7 mouse cellular contexts compared by ENCODE assay signal in the genomic region with DNA sequence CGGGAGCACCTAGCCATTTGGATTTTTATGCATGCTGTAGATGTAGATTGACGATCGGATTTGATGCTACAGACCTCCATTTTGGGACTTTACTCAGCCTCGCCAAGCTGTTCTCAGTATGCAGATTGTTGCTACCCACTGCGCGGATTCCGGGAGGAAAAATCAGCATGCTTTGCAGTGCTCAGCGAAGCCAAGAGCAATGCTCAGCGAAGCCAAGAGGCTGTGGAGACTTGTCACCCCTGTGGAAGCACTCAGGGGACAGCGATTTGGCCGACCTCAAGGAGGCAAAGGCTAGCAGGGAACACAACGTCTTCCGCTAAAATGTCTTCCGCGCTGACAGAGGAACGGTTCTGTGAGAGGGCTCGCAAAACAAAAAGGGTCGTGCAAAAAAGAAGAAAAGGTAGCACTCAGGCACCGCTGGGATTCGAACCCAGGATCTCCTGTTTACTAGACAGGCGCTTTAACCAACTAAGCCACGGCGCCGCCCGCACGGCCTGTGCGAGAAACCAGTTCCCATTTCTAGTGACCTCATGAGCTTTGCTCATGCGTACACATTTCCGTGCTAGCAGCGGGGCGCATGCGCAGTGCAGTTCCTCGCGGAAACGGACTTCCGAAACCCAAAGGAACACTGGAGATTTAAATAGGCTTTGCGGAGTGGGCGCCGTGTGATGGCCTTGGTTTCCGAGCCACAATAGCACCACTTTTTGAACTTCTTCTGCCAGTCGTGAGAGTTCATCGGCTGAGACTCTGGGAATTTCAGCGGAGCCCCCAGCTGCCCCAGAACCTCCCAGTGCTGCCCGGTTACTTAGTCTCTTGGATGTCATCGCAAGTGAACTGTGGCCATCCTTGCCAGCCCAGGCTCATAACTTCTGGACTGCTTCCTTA. TPM values are rescaled to one million over a fixed set of nuclear protein-coding genes. Genes with fewer than 3 reads are reported as not detected.
DNase-seq lines count a peak whose midpoint lies in the region; ATAC-seq lines count a peak whose summit lies in the region.

No protein-coding gene starts in this region.

- H3K9ac ChIP-seq in embryonic facial prominence, embryonic 12.5 days: peak overlapping the region; percentile 45
- H3K9ac ChIP-seq in limb, embryonic 11.5 days (ENCODE audit: low read length): peak overlapping the region; percentile 78
- peak overlapping the region; percentile 58 for H3K9ac ChIP-seq in midbrain, embryonic 14.5 days (replicated peaks; ENCODE audit: low read length)

- peak; percentile 88 for ATAC-seq in embryonic facial prominence, embryonic 12.5 days (ENCODE audit: insufficient number of reproducible peaks, insufficient read depth, low FRiP score, low TSS enrichment)
- peak; percentile 94 for ATAC-seq in limb, embryonic 11.5 days (ENCODE audit: insufficient number of reproducible peaks, low FRiP score, low TSS enrichment, low read depth)
- peak; percentile 95 for ATAC-seq in midbrain, embryonic 14.5 days (ENCODE audit: low FRiP score, low TSS enrichment)

- H3K9me3 ChIP-seq in embryonic facial prominence, embryonic 12.5 days: no peaks in the 10 kb centered on the region
- no peaks in the 10 kb centered on the region for H3K9me3 ChIP-seq in limb, embryonic 11.5 days (ENCODE audit: control insufficient read depth, low read length)
- no peaks in the 10 kb centered on the region for H3K9me3 ChIP-seq in midbrain, embryonic 14.5 days (ENCODE audit: control insufficient read depth, low read length)

- H3K27me3 ChIP-seq in embryonic facial prominence, embryonic 12.5 days: no peaks in the 10 kb centered on the region
- H3K27me3 ChIP-seq in limb, embryonic 11.5 days (ENCODE audit: control insufficient read depth, insufficient read depth, low read length): no peaks in the 10 kb centered on the region
- H3K27me3 ChIP-seq in midbrain, embryonic 14.5 days (ENCODE audit: control insufficient read depth, insufficient read depth, low read length): no peaks in the 10 kb centered on the region

- DNase-seq in adrenal gland, postnatal 25 days: peak; percentile 97
- peak; percentile 99 for DNase-seq in heart, adult 11 months
- DNase-seq in kidney, adult 18-20 months: peak; percentile 99
- DNase-seq in limb, embryonic 11.5 days (ENCODE audit: low spot score): peak; percentile 100
- DNase-seq in midbrain, embryonic 14.5 days: peak; percentile 100
- peak; percentile 92 to 93 for DNase-seq in spleen, adult 18-20 months

- WGBS in embryonic facial prominence, embryonic 12.5 days: under 1% methylated on average over 45 of the region's 45 CpGs
- 0% methylated on average over 45 of the region's 45 CpGs for WGBS in limb, embryonic 11.5 days
- WGBS in midbrain, embryonic 14.5 days: under 1% methylated on average over 45 of the region's 45 CpGs

- H3K4me3 ChIP-seq in embryonic facial prominence, embryonic 12.5 days: peak overlapping the region; percentile 54
- peak overlapping the region; percentile 56 for H3K4me3 ChIP-seq in limb, embryonic 11.5 days (ENCODE audit: low read depth, low read length)
- peak overlapping the region; percentile 53 for H3K4me3 ChIP-seq in midbrain, embryonic 14.5 days (replicated peaks; ENCODE audit: low read depth, low read length)

- H3K4me1 ChIP-seq in embryonic facial prominence, embryonic 12.5 days: no peaks in the 10 kb centered on the region
- H3K4me1 ChIP-seq in limb, embryonic 11.5 days (ENCODE audit: control insufficient read depth, insufficient read depth, low read length): no peaks in the 10 kb centered on the region
- no peaks in the 10 kb centered on the region for H3K4me1 ChIP-seq in midbrain, embryonic 14.5 days (ENCODE audit: control insufficient read depth, insufficient read depth, low read length)

- H3K4me2 ChIP-seq in embryonic facial prominence, embryonic 12.5 days (replicated peaks): peak overlapping the region; percentile 52
- H3K4me2 ChIP-seq in limb, embryonic 11.5 days (ENCODE audit: low read depth, severe bottlenecking): peak overlapping the region; percentile 46
- peak overlapping the region; percentile 60 for H3K4me2 ChIP-seq in midbrain, embryonic 14.5 days (ENCODE audit: low read length)

- H3K36me3 ChIP-seq in embryonic facial prominence, embryonic 12.5 days: no peaks in the 10 kb centered on the region
- no peaks in the 10 kb centered on the region for H3K36me3 ChIP-seq in limb, embryonic 11.5 days (ENCODE audit: control insufficient read depth, insufficient read depth, low read length)
- no peaks in the 10 kb centered on the region for H3K36me3 ChIP-seq in midbrain, embryonic 14.5 days (ENCODE audit: control insufficient read depth, insufficient read depth, low read length)

- H3K27ac ChIP-seq in embryonic facial prominence, embryonic 12.5 days: peak overlapping the region; percentile 91
- H3K27ac ChIP-seq in limb, embryonic 11.5 days (replicated peaks; ENCODE audit: low read depth, low read length): peak overlapping the region; percentile 79
- peak overlapping the region; percentile 95 for H3K27ac ChIP-seq in midbrain, embryonic 14.5 days (replicated peaks; ENCODE audit: low read depth, low read length)

RNA-seq across cellular contexts. Expression of a gene that starts 19.3 kb away (rescaled TPM):
- 15.7 and 20.2 TPM in 2 replicates for total RNA-seq in adrenal gland, postnatal 25 days (2021)
- 10.5 and 11.9 TPM in 2 replicates for polyA plus RNA-seq in embryonic facial prominence, embryonic 12.5 days (2016; fragmentation: Nextera tagmentation; extraction: Ambion mirVana)
- polyA plus RNA-seq in limb, embryonic 11.5 days (2014; fragmentation: Nextera tagmentation; extraction: Ambion mirVana): 8.2 and 9.8 TPM in 2 replicates
- 33.3 and 35.8 TPM in 2 replicates for polyA plus RNA-seq in midbrain, embryonic 14.5 days (2014; fragmentation: Nextera tagmentation; extraction: Ambion mirVana)

RNA-seq across cellular contexts. Expression of a gene that starts 48.4 kb away (rescaled TPM):
- total RNA-seq in adrenal gland, postnatal 25 days (2021): 2.8 and 3.0 TPM in 2 replicates
- polyA plus RNA-seq in embryonic facial prominence, embryonic 12.5 days (2016; fragmentation: Nextera tagmentation; extraction: Ambion mirVana): 1.7 and 3.0 TPM in 2 replicates
- 0.16 TPM in 1 of 2 replicates, not detected in the other for polyA plus RNA-seq in limb, embryonic 11.5 days (2014; fragmentation: Nextera tagmentation; extraction: Ambion mirVana)
- polyA plus RNA-seq in midbrain, embryonic 14.5 days (2014; fragmentation: Nextera tagmentation; extraction: Ambion mirVana): 6.5 and 9.6 TPM in 2 replicates

Comparison
In these comparisons a context has a peak if more than half of its experiments do, and no peak if none do; other contexts are left out.
1. Peak in every context shown above with its lines: DNase-seq, ATAC-seq, H3K4me3 ChIP-seq and H3K27ac ChIP-seq.